Mouse (Mus musculus) mouse trophoblast stem cell (cell line): Measurements from ENCODE around the gene Pea15a.
"Not testable (repeated sequence)": the region's sequence is repeated elsewhere in the genome, so short reads cannot be mapped to it uniquely, and the experiment has no call there.

ENCODE experiments used
- in situ Hi-C, 2 experiments: fragments of 300-500 bp; cut with MseI, MboI; formaldehyde crosslinking; loops; 2 replicates in 1 of 2; 3 replicates in 1 of 2; pipeline ENCODE4 v1.15.1; 2025

The Pea15a gene

DNA sequence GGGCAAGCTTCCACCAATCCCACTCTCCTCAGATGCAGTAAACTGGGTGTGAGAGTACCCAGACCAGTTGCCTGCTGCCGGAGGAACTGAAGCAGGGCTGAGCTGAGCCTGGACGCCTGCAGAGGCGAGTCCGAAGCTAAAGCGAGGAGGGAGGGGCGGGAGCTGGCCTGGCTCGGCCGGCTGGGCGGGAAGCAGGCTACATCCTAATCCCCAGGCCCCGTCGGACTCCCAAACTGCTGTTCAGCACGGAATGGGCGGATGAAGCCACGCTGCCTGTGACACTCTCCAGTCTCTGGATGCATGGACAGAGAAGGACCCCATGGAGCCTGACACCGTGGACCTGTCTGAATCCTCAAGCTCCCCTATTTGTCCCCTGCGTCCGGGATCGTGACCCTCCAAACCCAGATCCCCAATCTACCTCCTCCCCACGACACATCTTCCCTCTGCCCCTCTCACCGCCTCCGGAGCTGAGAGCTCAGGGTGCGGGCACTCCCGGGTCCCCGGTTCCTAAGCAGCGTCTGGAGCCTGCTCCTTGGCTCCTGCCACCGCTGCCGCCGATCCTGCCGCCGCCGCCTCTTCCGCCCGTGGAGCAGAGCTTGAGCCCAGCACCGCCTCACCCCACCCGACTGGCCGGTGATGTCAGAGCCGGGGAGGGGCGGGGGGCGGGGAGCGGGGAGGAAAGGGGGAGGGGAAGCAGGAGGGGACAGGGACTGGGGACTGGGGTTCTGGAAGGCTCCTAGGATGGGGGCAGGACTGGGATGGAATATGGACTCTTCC, at the start of gene Pea15a:
Gene Pea15a, minus strand, starts transcription at position 664 of the 777 bp plus-strand sequence.
- in situ Hi-C loops = loop anchor here in 1 of 2 experiments (10.0 kb wide), 1 partner anchor 98 kb away; no protein-coding TSS in a partner anchor

DNA sequence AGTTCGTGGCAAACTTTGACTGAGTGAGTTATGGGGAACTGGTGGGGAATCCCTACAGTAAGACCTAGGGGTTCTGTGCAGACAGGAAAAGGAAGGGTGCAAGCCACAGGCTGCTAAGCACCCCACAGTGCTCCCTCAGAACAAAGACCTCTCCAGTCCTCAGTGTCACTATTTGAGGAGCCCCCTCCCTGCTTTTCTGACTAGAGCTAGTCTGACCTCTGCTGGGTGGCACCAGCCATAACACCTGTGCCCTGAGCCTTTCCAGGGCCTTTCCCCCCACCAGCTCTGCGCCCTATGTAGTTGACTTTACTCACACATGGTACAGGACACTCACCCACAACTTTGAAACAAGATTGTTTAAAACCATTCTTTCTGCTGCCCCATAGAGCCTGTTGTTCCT, 41.1 kb upstream of the Pea15a start:
- in situ Hi-C loops = no loop called here

DNA sequence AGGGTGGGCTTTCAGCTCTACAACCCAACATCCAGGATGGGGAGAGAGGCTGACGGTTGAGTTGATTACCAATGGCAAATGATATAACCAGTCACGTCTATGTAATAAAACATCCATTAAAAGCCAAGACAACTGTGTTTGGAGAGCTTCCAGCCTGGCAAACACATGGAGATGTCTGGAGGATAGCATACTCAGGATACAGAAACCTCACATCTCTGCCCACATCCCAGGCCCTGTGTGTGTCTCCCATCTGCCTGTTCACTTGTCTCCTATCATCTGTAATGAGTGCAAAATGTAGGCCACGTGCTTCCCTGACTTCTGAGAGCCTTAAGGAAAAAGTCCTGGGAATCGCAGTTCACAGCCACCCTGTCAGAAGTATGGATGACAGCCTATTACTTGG, 40.6 kb upstream of the Pea15a start:
- in situ Hi-C loops = no loop called here

DNA sequence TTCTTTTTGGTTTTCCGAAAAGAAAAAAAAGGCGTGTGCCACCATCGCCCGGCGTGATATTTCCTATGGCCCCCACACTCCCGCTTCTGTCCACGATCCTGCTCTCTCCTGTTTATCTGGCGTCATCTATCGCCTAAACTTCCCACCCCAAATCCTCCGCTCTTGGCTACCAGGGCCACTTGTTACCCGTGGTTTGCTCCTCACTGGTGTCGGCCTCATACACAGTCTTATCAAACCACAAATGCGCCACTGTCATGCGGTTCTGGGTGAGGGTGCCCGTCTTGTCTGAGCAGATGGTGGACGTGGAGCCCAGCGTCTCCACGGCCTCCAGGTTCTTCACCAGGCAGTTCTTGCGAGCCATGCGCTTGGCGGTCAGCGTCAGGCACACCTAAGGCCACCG, 38.0 kb upstream of the Pea15a start:
- in situ Hi-C loops = not testable (repeated sequence)

DNA sequence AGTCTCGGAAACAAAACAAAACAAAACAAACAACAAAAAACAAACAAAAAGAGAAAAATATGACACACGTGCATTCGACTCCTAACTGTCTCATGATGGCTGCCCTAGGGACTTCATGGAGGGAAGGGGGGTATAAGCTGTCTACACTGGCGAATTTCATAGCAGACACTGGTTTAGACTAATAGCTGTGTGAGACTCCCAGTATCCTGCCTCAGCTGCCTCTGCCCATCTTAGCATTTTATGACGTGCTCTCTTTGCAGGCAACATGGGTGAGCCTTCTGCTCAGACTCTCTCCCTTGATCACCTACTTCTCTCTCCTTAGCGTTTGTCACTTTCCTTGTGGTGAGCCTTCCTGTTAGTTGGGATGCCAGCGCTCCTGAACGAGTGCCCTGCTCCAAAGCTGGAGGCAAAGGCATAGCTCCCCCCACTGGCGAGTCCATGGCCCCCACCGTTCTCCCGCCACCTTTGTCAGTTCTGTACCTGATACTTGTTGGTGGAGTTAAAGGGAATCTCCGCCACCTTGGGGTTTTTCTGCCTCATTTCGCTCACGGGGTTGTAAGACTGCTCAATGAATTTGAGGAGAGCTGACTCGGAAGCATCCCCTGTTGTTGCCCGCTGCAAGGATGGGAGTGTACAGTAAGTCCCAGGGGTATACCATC, 37.1 kb upstream of the Pea15a start:
- in situ Hi-C loops = no loop called here

DNA sequence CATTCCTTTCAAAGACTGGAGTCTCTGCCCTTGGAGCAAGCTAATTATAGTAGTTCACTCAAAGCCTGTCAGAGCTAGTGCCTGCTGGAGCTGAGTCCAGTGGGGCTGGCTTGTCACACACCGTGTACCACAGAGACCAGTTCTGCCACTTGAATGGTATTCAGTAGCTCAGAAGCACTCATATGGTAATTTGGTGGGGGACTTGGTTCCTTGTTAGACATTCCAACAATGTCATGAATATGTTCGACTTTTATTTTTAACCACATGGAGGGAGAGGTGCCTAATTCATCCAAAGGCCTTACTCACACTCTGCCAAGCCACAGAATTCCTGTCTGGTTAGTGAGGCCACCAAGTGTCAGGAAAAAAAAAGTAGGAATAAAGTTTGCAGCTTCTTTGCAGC, 35.8 kb upstream of the Pea15a start:
- in situ Hi-C loops = no loop called here

DNA sequence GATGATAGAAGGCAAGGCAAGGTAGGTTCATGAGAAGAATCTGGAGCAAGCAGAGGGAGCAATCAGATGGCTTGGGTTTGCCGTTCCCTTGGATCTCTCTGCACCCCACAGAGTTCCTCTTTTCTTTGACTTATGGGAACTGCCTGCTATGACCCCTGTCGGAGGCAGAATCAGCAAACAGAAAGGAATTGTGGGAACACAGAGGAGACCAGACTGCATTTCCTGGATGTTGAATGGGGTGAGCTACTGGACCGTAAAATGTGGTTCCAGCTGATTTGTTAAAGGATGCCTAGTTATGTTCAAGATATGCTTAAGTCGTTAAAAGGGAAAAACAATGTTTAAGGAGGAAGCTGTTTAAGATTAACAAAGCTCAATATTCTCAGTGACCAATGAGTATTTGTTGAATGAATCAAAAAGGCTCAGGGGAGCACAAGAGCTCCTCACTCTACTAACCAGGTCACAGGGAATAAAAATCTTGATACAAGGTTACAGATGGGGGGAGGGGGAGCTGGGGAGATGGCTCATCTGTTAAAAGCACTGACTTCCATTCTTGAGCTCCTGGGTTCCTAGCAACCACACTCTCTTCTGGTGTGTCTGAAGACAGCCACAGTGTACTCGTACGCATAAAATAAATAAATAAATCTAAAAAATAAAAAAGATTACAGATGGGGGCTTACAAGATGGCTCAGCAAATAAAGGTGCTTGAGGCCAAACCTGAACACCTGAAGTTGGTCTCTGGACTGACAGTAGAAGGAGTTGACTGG, 34.5 kb upstream of the Pea15a start:
- in situ Hi-C loops = no loop called here

DNA sequence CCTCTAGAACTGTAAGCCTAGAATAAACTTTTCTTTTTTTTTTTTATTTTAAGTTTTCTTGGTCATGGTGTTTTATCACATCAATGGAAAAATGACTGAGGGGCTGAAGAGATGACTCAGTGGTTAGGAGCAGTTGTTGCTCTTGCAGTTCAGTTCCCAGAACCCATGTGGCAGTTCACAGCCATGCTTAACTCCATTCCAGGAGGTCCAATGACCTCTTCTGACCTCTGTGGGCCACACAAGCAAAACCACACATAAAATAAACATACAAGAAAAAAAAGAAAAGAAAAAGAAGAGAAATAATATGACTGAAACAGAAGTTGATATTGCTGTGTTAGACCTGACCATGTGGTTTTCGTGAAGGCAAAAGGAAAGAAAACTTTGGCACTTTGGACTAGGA, 22.6 kb upstream of the Pea15a start:
- in situ Hi-C loops = no loop called here

DNA sequence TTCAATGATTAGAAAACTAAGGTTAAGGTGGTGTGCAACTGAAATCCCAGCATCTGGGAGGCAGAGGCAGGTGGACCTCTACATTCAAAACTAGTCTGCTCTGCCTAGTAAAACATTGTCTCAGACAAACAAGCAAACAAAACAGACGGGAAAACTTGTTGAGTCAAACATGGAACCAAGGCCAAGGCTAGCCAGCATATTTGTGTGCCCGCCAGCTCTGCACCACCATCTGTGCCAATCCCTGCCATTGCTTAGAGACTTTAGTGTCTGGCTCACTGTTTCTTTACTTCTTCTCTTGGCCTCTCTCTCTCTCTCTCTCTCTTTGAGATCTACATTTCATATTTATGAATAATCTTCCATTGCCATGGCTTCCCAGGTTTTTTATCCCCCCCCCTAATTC, 21.6 kb upstream of the Pea15a start:
- in situ Hi-C loops = no loop called here

DNA sequence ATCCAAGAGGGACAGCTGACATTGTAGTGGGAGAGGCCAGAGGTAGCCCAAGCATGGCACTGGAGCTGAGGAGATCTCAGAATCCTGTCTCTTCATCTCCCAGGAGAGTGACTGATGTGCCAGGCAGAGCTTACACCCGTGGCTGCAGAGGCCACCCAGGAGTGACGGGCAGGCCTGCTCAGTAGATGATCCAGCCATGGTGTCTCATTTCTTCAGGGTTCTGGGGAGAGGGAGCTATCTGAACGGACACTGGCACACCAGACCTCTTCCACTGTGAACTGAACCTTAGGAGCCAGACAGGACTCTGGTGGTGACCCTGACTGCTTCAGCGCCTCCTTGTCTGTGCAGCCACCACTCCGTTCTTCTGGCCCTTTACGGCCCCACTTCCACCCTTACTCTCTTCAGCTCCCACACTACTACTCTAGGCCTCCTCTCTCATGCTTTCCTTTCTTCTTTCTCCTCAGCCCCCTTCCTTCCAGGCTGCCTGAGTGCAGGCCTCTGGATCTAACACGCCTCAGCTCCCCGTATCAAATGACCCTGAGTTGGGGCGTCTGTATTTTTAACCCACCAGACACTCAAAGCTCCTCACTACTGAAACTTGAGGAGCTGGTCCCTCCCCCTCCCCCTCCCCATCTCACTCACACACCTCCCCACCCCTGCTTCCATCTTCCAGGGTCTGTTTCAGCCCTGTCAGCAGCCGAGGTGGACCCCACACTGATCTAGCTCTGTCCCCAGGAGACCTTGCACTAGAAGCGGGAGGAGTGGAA, 14.9 kb upstream of the Pea15a start:
- in situ Hi-C loops = no loop called here

DNA sequence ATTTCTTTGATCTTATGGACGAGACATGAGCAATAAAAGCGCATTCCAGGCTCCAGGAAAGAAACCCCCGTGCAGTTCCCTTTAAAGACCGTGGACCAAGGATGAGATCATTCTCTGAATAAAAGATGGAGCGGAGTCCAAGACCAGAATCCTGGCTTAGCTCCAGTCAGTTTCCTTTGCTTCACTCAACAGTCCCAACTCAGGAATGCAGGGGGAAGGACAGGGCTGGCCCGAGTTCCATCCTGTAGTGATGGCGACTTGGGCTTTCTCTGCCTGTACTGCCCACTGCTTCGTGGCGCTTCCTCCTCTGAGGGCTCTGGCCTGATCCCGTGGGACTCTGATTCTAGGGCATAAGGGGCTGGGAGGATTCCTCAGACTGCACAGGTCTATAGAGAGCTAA, 13.8 kb upstream of the Pea15a start:
- in situ Hi-C loops = no loop called here

DNA sequence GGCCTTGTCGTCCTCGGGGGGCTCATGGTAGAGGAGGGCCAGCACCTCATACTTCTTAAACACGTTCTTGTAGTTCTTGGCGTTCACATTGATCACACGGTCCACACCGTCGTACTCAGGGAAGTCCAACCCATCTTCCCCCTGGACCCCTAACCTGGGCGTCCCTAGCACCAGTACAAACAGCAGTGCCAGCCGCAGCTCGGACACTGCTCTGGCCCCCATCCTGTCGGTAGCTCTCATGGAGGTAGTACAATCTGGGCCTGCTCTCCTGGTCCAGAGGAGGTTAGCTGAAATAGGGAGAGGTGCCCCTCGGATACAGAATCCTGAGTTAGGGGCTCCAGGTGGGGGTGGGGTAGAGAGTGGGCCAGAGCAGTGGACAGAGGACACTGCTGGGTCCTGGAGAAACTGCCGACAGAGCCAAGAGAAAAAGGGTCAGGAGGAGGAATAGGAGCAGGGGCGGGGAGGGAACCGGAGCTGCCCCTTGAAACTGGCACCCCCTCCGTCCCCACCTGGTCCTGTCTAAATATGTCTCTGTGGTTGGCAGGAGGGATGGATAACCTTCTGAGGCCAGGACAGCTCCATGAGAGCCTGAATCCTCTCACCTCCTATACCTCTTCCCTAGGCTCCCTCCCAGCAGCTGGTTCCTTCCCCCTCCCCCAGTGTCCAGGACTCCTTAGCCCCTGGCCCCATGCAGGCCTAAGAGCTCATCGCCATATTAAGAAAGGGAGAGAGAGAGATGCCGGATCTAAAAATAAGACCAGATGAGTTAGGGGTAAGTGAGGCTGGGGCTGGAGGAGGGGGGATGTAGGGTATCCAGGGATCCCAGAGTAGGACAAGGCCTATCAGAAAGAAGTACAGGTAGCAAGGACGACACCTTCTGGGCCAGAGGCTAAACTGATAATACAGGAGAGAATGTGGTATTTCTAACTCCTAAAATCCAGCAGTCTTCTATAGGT, 13.1 kb upstream of the Pea15a start, which contains the start of gene Casq1:
Gene Casq1, minus strand, starts transcription at position 418 of the 956 bp plus-strand sequence.
- in situ Hi-C loops = no loop called here

DNA sequence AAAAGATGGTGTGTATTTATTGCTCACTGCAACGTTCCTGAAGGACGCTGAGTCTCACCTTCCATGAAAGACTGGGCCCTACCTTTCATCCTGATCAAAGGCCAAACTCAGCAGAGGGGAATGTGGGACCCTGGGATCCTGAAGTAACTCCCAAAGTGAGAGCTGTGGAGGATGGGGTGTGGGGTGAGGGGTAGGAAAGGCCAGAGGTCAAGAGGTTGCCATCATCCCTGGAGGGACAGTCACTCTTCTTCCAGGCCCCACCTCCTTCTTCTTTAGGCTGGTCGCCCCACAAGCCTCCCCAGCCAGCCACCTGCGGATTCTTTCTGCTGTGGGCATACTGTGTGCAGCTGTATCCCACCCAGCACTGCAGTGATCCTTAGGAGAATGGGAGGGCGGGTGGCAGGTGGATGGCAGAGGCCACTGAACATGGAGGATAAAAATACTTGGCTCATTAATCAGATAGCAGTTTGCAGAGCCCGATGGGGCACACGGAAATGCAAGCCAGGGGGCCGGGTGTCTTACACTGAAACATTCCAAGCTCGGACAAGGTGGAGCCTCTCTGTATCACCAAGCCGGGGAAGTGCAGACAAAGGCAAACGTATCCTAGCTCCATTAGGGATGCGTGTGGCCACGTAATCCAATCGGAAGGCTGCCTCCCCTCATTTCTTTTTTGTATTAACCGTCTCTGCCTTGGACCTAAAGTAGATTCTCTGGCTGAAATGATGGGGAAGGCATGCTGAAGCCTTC, 11.7 kb upstream of the Pea15a start:
- in situ Hi-C loops = no loop called here

DNA sequence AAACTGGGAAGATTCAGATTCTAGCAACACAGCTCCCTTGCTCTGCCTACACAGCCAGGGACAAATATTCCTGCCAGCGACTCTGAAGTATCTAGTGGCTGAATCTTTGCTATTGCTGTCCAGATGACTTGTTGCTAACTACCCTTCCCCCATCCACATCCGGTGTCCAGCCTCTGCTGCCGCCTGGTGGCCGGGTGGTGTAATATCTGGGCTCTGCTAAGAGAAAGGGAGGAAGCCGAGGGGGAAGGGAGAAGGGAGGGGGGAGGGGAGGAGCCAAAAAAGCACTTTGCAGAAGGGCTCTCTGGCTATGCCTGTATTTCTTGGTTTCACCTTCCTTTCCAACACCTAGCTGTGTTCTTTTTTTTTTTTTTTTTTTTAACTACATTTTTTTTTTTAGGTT, 10.5 kb upstream of the Pea15a start:
- in situ Hi-C loops = no loop called here

DNA sequence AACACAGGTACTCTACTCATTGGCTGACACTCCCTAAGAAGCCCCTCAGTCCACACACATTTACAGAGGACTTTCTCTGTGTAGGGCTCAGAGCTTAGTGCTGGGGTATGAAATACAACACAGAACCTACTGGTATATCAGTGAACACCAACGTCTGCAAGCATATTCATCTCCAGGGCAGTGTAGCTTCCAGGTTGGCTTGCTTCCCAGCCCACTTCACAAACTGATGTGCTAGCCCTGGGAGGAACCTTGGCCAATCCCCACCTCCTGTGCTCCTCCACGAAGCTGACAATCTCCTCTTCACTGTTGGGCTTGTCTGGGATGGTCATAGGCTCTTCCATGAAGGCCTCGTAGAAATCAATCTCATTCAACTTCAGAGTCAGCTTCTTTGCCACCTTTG, 8.1 kb upstream of the Pea15a start:
- in situ Hi-C loops = no loop called here

DNA sequence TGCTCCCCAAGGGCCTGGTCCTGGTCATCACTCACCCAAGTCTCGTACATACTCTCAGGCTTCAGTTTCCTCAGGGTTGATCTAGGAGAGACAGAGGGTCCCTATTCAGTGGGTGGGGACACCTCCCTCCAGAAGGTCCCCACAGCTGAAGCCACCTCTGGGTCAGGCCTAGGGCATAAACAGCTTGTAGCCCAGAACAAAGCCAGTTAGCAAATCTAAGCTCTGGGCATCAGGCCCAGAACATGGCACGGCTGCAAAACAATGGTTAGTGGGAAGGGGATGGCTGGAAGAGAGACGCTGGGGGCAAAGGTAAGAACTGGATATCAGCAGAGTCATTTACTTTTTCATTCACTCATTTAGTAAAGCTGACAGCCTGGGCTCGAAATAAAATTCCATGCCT, 7.2 kb upstream of the Pea15a start:
- in situ Hi-C loops = no loop called here

DNA sequence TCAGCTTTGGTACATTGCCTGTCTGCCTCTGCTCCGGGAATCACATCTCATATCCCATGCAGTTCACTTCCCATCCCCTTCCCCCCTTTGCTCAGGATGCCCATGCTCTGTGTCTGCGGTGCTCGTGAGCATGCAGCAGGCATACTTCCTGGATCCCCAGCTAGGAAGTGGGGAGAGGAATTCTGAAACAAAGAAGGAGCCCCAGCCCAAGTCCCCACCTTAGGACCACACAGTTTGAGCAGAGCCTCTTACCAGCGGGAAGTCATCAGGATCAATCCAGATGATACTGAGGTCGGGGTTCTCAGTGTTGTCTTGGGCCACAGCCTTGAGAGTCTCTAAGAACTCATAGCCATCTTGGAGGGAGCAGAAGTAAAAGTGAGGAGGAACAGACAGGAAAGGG, 6.2 kb upstream of the Pea15a start:
- in situ Hi-C loops = no loop called here

DNA sequence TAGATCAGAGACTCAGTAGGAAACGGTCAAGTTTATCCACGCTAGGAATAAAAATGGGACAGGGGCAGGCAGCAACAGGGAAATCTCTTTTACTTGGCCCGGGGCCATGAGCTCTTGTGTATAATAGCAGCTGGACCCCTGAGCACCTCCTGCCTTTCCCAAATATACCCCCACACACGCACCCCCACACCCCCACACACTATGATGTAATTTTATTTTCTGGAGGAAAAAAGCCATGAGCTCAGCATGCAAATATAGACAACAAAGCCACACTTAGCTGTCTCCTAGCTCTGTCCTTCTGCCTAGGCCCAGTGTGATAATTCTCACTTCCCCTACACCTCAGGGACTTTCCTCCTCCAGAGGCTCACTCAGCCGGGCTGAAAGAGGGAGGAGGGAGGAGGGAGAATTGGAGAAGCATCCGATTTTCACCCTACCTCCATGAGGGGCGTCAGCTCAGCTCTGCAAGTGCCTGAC, 544 bp upstream of the Pea15a start:
- in situ Hi-C loops = loop anchor here in 1 of 2 experiments (10.0 kb wide), 1 partner anchor 98 kb away; no protein-coding TSS in a partner anchor

DNA sequence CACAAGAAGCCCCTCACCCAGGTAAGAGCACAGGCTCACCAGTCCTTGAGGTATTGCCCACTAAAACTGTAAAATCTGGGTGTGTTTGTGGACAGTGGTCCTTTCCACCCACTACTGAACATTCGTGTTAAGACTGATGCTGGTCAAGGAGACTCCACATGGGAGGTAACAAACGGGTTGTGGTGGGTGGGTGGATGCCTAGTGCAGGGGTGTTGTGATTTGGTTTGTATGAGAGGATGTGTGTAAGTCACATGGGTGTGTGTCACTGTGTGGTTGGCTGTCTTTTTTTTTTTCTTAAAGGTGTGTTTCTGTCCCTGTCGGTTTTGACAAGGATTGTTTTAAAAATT, 890 bp downstream of the Pea15a start:
- in situ Hi-C loops = loop anchor here in 1 of 2 experiments (10.0 kb wide), 1 partner anchor 99 kb away; no protein-coding TSS in a partner anchor
